Mouse (Mus musculus): ENCODE data around the gene Cmya5. TPM values are rescaled to one million over a fixed set of nuclear protein-coding genes. Genes with fewer than 3 reads are reported as not detected.

The Cmya5 gene
- polyA plus RNA-seq, 1 experiment from 2014 or later: 0.02 TPM

DNA sequence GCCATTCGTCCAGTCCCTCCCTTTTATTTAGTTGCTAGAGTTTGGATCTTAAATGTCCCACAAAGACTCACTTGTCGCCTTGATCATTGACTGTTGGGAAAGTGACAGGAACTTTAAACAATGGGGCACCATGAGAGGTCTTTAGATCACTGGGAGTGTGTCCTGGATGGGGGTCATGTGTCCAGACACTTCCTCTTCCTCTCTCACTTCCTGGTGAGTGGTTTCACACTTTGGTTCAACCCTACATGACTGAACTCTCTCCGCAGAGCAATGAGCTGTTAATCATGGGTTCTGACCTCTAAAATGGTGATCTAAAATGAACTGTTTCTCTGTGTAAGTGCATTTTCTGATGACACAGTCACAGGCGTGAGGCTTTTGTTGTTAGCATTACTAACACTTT is 137.4 kb downstream of the Cmya5 start:
- no peaks in the 10 kb centered on the region for H3K4me1 ChIP-seq (replicated peaks)
- no peaks in the 10 kb centered on the region for H3K9me3 ChIP-seq (replicated peaks)
- no peak overlapping the region for H3K9ac ChIP-seq
- no peak for ATAC-seq (ENCODE audit: low read depth)
- no peak overlapping the region for H3K4me2 ChIP-seq
- no peak overlapping the region for H3K27ac ChIP-seq
- no peaks in the 10 kb centered on the region for H3K27me3 ChIP-seq
- H3K4me3 ChIP-seq (replicated peaks): no peak overlapping the region
- WGBS (ENCODE audit: insufficient replicate concordance): 44% methylated on average over 4 of the region's 4 CpGs
- no peaks in the 10 kb centered on the region for H3K36me3 ChIP-seq
- no peak for DNase-seq

DNA sequence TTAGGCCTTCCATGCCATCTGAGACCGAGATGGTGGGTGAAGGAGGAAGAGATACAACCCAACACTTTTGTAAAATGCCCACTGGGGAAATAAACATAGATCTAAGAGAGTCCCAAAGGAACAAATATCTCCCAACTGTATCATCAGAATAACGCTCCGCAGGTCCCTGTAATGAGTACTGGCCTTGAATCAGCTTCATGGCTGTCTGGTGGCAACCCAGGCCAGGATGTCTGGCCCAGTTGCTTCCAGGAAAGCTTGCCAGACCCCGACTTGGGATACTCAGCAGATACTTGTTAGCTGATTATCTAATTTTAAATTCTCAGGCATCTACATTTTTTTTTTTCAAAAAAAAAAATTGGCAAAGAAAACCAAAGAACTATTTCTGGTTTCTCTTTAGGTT is 138.2 kb downstream of the Cmya5 start:
- H3K27ac ChIP-seq: no peak overlapping the region
- whole genome bisulfite sequencing (ENCODE audit: insufficient replicate concordance): 62% methylated on average over 4 of the region's 4 CpGs
- no peak overlapping the region for H3K9ac ChIP-seq

DNA sequence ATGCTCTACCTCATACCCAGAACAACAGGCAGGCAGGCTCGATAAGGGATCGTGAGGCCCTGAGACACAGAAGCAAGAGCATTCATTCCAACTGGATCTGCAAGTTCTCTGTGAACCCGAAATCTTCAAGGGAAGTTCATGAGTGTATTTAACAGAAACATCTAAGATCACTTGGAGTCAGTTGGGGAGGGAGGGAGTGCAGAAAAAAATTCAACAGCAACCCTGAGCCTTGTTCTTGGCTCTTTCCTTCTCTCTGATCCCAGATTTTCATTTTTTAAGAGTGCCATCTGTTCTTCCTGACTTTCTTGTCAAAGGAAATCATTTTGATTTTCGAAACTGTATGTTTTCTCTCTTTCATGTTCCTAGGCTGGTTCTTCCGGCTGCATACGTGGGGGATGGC is 140.5 kb downstream of the Cmya5 start:
- H3K36me3 ChIP-seq: no peaks in the 10 kb centered on the region
- H3K27me3 ChIP-seq: no peaks in the 10 kb centered on the region
- H3K4me2 ChIP-seq: no peak overlapping the region
- H3K4me1 ChIP-seq (replicated peaks): no peaks in the 10 kb centered on the region
- 57% methylated on average over 6 of the region's 6 CpGs for WGBS (ENCODE audit: insufficient replicate concordance)
- no peak overlapping the region for H3K4me3 ChIP-seq (replicated peaks)
- H3K27ac ChIP-seq: no peak overlapping the region
- no peak overlapping the region for H3K9ac ChIP-seq
- ATAC-seq (ENCODE audit: low read depth): no peak
- DNase-seq: no peak
- H3K9me3 ChIP-seq (replicated peaks): no peaks in the 10 kb centered on the region

More for the DNA sequence above, 138.2 kb downstream of the Cmya5 start:
- Histone ChIP-seq H3K9me3 (replicated peaks) (no peaks in the 10 kb centered on the region), H3K36me3 (no peaks in the 10 kb centered on the region), H3K4me2 (no peak overlapping the region), H3K27me3 (no peaks in the 10 kb centered on the region), H3K4me1 (replicated peaks) (no peaks in the 10 kb centered on the region), H3K4me3 (replicated peaks) (no peak overlapping the region)
- DNase-seq: no peak
- ATAC-seq (ENCODE audit: low read depth): no peak

DNA sequence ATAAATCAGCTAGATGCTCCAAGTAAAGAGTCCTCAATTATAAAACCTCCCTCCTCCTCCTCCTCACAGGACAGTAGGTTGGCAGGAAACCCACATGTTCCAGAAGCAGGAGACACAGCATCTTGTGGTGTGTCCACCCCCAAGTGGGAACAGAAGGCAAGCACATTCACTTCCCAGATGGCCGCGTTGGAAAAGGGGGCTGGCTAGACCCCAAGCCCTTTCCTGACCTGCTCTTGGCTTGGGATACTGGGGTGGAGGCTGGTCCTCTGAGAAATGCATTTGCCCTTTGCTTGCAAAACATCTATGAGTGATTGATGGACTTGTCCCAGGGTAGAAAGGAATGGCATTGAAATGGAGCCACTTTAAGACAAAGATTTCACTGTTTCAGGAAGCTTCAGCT is 142.1 kb downstream of the Cmya5 start:
- H3K27me3 ChIP-seq: no peaks in the 10 kb centered on the region
- DNase-seq (no peak), ATAC-seq (ENCODE audit: low read depth) (no peak)
- H3K4me3 ChIP-seq (replicated peaks): no peak overlapping the region
- H3K9ac ChIP-seq: no peak overlapping the region
- no peaks in the 10 kb centered on the region for H3K9me3 ChIP-seq (replicated peaks)
- H3K27ac ChIP-seq: no peak overlapping the region
- no peaks in the 10 kb centered on the region for H3K36me3 ChIP-seq
- H3K4me1 ChIP-seq (replicated peaks): no peaks in the 10 kb centered on the region
- 61% methylated on average over 2 of the region's 2 CpGs for WGBS (ENCODE audit: insufficient replicate concordance)
- H3K4me2 ChIP-seq: no peak overlapping the region

DNA sequence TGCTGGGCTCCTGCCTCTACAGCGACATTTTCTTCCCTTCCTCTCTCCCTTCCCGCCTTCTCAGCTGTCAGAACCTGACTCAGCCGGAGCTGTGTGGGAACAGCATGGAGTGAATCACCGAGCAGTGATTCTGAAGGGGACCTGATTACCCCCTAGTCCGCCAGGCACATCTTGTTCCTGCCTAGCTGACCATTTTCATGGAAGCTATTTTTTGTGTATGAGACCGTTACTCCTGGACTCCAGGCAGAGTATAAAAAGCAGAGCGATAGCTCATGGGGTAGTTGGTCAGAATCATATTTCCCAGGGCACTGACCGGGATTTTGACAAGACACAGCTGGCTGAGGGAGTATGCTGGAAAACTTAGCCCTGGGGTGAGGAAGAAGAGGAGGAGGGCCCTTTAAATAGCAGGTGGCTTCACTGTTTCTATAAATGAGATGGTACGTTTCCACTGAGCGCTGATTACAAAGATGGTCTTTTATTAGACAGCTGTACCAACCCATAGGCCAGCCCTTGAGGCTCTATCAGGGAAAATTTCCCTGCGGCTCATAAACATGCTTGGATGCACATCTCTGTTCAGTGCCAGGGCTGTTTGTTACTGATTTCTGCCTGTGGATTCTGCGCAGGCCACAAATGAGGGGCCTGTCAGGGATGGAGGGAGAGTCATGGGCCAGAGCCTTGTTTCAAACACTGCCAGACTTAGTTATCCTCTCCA is 143.7 kb downstream of the Cmya5 start:
- no peak overlapping the region for H3K4me2 ChIP-seq
- ATAC-seq (ENCODE audit: low read depth): no peak
- 65% methylated on average over 12 of the region's 12 CpGs for WGBS (ENCODE audit: insufficient replicate concordance)

DNA sequence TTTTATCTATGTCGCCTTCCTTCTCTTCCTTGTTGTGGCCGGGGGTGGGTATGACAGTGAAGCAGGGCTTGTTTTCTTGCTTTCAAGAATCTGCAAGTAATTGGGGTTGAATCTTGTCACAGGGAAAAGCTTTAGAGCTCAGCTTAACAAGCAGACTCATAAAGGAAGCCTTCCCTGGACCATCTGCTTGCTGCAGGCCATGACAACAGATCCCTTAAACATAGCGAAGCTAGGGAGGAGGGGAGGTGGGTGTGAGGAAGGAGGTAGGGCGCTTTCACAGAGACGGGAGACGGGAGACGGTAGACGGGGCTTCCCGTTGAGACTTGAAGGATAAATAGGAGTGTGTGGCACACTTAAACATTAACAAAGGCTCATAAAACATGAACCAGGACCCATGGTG is 144.7 kb downstream of the Cmya5 start:
- 68% methylated on average over 9 of the region's 9 CpGs for WGBS (ENCODE audit: insufficient replicate concordance)
- H3K36me3 ChIP-seq: no peaks in the 10 kb centered on the region
- no peak overlapping the region for H3K9ac ChIP-seq
- H3K4me3 ChIP-seq (replicated peaks): no peak overlapping the region
- no peak overlapping the region for H3K4me2 ChIP-seq
- no peak overlapping the region for H3K27ac ChIP-seq
- no peak for DNase-seq
- ATAC-seq (ENCODE audit: low read depth): no peak
- H3K4me1 ChIP-seq (replicated peaks): no peaks in the 10 kb centered on the region
- H3K9me3 ChIP-seq (replicated peaks): no peaks in the 10 kb centered on the region
- H3K27me3 ChIP-seq: no peaks in the 10 kb centered on the region

More for the DNA sequence above, 143.7 kb downstream of the Cmya5 start:
- no peak overlapping the region for H3K27ac ChIP-seq
- no peak overlapping the region for H3K9ac ChIP-seq
- H3K27me3 ChIP-seq: no peaks in the 10 kb centered on the region
- no peaks in the 10 kb centered on the region for H3K36me3 ChIP-seq
- DNase-seq: no peak
- H3K4me1 ChIP-seq (replicated peaks): no peaks in the 10 kb centered on the region
- H3K4me3 ChIP-seq (replicated peaks): no peak overlapping the region
- no peaks in the 10 kb centered on the region for H3K9me3 ChIP-seq (replicated peaks)

DNA sequence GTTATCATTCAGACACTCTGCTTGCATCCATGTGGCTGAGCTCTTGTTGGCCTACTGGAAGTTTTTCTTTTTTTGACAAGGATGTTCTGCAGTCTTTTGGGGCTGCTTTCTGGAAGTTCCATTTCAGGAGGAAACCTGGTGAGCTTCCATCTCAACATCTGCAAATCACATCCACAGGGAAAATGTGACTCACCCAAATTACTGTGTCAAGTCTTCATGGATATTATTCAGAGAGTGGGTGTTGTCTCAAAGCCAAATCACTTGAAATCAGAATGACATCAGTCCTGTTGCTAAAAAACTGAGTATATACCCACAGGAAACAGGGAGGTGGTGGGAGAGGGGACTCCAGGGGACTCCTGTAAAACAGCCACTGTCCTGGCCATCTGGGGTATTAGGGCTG is 149.8 kb downstream of the Cmya5 start:
- no peak for DNase-seq
- Histone ChIP-seq H3K27me3 (no peaks in the 10 kb centered on the region), H3K4me1 (replicated peaks) (no peaks in the 10 kb centered on the region), H3K36me3 (no peaks in the 10 kb centered on the region), H3K4me2 (no peak overlapping the region), H3K27ac (no peak overlapping the region), H3K9ac (no peak overlapping the region), H3K4me3 (replicated peaks) (no peak overlapping the region), H3K9me3 (replicated peaks) (no peaks in the 10 kb centered on the region)
- ATAC-seq (ENCODE audit: low read depth): no peak

DNA sequence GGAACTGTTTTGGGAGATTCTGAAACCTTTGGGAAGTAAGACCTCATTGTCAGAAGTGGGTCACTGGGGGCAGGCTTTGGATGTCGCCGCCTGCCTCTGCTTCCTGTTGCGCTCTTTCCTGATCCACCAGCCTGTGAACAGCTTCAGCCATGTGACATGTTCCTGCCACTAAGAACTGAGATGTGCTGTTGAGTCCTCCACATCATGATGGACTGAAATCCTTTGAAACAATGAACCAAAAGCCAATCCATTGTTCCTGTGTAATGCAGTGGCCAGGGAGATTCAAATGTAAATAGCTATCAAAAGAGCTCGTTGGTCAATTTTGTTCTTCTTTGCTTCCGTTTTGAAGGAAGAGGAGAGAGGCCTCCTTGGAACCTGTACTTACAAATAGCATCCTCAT is 151.7 kb downstream of the Cmya5 start:
- H3K36me3 ChIP-seq: no peaks in the 10 kb centered on the region
- H3K9me3 ChIP-seq (replicated peaks): no peaks in the 10 kb centered on the region
- no peak overlapping the region for H3K4me2 ChIP-seq
- whole genome bisulfite sequencing (ENCODE audit: insufficient replicate concordance): 73% methylated on average over 5 of the region's 5 CpGs
- no peak overlapping the region for H3K27ac ChIP-seq
- DNase-seq (no peak), ATAC-seq (ENCODE audit: low read depth) (no peak)
- no peak overlapping the region for H3K9ac ChIP-seq
- no peaks in the 10 kb centered on the region for H3K4me1 ChIP-seq (replicated peaks)
- no peak overlapping the region for H3K4me3 ChIP-seq (replicated peaks)
- no peaks in the 10 kb centered on the region for H3K27me3 ChIP-seq

Other genes with a start within 250 kb of the Cmya5 start
- 32.2 and 41.0 TPM in 2 replicates for gene Tent2, start 47.7 kb upstream of the Cmya5 start, polyA plus RNA-seq (2015; fragmentation: Nextera tagmentation; extraction: Ambion mirVana)
- gene Homer1, start 154.9 kb upstream of the Cmya5 start, polyA plus RNA-seq (2015; fragmentation: Nextera tagmentation; extraction: Ambion mirVana): 2.3 and 3.2 TPM in 2 replicates